Mouse (Mus musculus) heart, adult 2 months (tissue): ENCODE measurements around the gene Xylt1. TPM values are rescaled to one million over a fixed set of nuclear protein-coding genes. Genes with fewer than 3 reads are reported as not detected.

Source experiments
- DNase-seq, 2 experiments: peaks; one replicate each; pipeline ENCODE4 v3.0.0; 2021
- H3K27ac ChIP-seq: fragments of 200-600 bp; 2 replicates; pipeline ENCODE4 v1.8.1; 2022
- H3K27me3 ChIP-seq: fragments of 200-500 bp; 2 replicates; pipeline ENCODE4 v1.6.1; 2012; ENCODE audit warnings: mild to moderate bottlenecking, low read length, inconsistent platforms, mixed read lengths; ENCODE audit not compliant: control insufficient read depth, insufficient read depth
- H3K36me3 ChIP-seq: fragments of 200-500 bp; 2 replicates; pipeline ENCODE4 v1.6.1; 2012; ENCODE audit warnings: low read length, inconsistent platforms; ENCODE audit not compliant: control insufficient read depth, insufficient read depth
- H3K4me1 ChIP-seq: fragments of 200-500 bp; 2 replicates; pipeline ENCODE4 v1.6.1; 2011; ENCODE audit warnings: low read length; ENCODE audit not compliant: control insufficient read depth, insufficient read depth
- H3K4me3 ChIP-seq: fragments of 200-600 bp; 2 replicates; pipeline ENCODE4 v1.8.1; 2022
- H3K79me2 ChIP-seq: fragments of 200-500 bp; replicated peaks from 2 replicates; pipeline ENCODE4 v1.6.1; 2012; ENCODE audit warnings: mild to moderate bottlenecking, inconsistent platforms, low read length, moderate library complexity, mixed read lengths; ENCODE audit not compliant: control insufficient read depth, insufficient read depth
- H3K9ac ChIP-seq: fragments of 200-500 bp; 2 replicates; pipeline ENCODE4 v1.6.1; 2012; ENCODE audit warnings: low read depth, mild to moderate bottlenecking, control low read depth, inconsistent platforms, low read length, mixed read lengths
- CTCF ChIP-seq: fragments of 200-600 bp; IDR thresholded peaks from 2 replicates; pipeline ENCODE4 v1.8.1; 2022; ENCODE audit warnings: antibody characterized with exemption, mild to moderate bottlenecking, moderate library complexity
- EP300 ChIP-seq: fragments of 200-500 bp; IDR thresholded peaks from 2 replicates; pipeline ENCODE4 v1.6.1; 2011; ENCODE audit warnings: low read depth, low read length, control low read depth; ENCODE audit not compliant: insufficient read depth
- POLR2A ChIP-seq: fragments of 200-500 bp; IDR thresholded peaks from 2 replicates; pipeline ENCODE4 v1.6.1; 2011; ENCODE audit warnings: mild to moderate bottlenecking, low read depth, low read length, control low read depth; ENCODE audit not compliant: insufficient read depth
- WGBS: fragments of 180-500 bp; shearing (Covaris S2); methylation state at CpG from one replicate; pipeline ENCODE4 v1.1.7; 2018; 5-methylcytosine and 5-hydroxymethylcytosine counted together
- intact Hi-C: fragments of 180-260 bp; cut with DNase I; formaldehyde crosslinking; loops from one replicate; pipeline ENCODE4 v1.15.1; 2025
- polyA plus RNA-seq: library from polyadenylated mRNA; depleted of rRNA; stranded (reverse); fragments of >200 nt; gene quantifications from 2 replicates; pipeline ENCODE4 v1.2.3, GENCODE M21; 2012
- total RNA-seq, 2 experiments: library from RNA; stranded (reverse); gene quantifications; 2 replicates each; pipeline ENCODE4 v1.2.3; 2021

Xylt1 gene
- total and polyA plus RNA-seq, 3 experiments, result 1.2 to 2.3 (median 1.4) TPM

DNA sequence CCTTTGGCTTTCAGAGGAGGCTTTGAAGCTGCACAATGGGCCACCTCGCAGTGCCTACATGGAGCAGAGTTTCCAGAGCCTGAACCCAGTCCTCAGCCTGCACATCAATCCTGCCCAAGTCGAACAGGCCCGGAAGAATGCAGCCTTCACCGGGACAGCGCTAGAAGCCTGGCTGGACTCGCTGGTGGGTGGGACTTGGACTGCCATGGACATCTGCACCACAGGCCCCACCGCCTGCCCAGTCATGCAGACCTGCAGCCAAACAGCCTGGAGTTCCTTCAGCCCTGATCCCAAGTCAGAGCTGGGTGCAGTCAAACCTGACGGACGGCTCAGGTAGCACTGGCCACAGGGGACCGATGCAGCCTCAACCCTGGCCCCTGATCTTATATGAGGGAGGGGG, 286.5 kb downstream of the Xylt1 start:
- DNase-seq, result no peak
- H3K27ac ChIP-seq, result no peak overlapping the region
- TF ChIP-seq POLR2A (no peak), CTCF (no peak), EP300 (no peak)
- no peaks in the 10 kb centered on the region for H3K79me2 ChIP-seq
- no peaks in the 10 kb centered on the region for H3K36me3 ChIP-seq
- intact Hi-C loops, result no loop called here
- no peaks in the 10 kb centered on the region for H3K4me1 ChIP-seq
- H3K27me3 ChIP-seq, result no peaks in the 10 kb centered on the region
- no peak overlapping the region for H3K9ac ChIP-seq
- WGBS, result 92% methylated on average over 10 of the region's 10 CpGs
- no peak overlapping the region for H3K4me3 ChIP-seq

GRCm38 (mm10) chr7:117668226-117668625, 287.4 kb downstream of the Xylt1 start:
- intact Hi-C loops, result no loop called here
- Histone ChIP-seq H3K36me3 (no peaks in the 10 kb centered on the region), H3K4me1 (no peaks in the 10 kb centered on the region), H3K4me3 (no peak overlapping the region), H3K27me3 (no peaks in the 10 kb centered on the region), H3K9ac (no peak overlapping the region), H3K79me2 (no peaks in the 10 kb centered on the region), H3K27ac (no peak overlapping the region)
- DNase-seq, result no peak
- 81% methylated on average over 9 of the region's 9 CpGs for WGBS
- TF ChIP-seq EP300 (no peak), POLR2A (no peak)

DNA sequence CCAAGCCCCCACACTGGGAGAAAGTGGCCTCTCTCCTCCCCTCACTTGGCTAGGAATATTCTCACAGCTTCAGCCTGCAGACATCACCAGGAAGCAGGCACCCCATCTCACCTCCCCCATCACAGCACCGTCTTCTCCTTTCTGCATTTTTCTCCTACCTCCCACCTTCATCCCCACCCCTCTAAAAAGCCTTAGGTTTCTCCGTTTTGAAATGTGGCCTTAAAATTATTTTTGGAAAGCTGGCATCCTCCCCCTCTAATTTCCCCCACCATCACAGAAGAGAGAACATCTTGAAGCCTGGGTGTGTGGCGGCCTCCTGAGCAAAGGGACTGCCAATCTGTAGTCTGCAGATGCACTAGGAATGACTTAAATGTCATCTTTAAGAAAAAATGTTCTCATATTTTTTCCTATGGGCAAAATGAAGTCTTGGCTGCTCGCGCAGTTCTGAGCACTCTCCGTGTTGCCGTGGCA, 291.4 kb downstream of the Xylt1 start:
- WGBS, result 78% methylated on average over 7 of the region's 7 CpGs
- Histone ChIP-seq H3K27me3 (no peaks in the 10 kb centered on the region), H3K4me3 (no peak overlapping the region), H3K9ac (no peak overlapping the region), H3K27ac (no peak overlapping the region), H3K36me3 (no peaks in the 10 kb centered on the region), H3K4me1 (no peaks in the 10 kb centered on the region), H3K79me2 (no peaks in the 10 kb centered on the region)
- intact Hi-C loops, result no loop called here
- DNase-seq, result no peak
- TF ChIP-seq CTCF, result no peak
- TF ChIP-seq EP300, result no peak
- TF ChIP-seq POLR2A, result no peak

GRCm38 (mm10) chr7:117686120-117686996, 305.6 kb downstream of the Xylt1 start:
- DNase-seq, result no peak
- Histone ChIP-seq H3K36me3 (no peaks in the 10 kb centered on the region), H3K27ac (no peak overlapping the region), H3K9ac (no peak overlapping the region), H3K79me2 (no peaks in the 10 kb centered on the region), H3K4me1 (peaks cover 2% of the 10 kb centered on the region), H3K4me3 (no peak overlapping the region), H3K27me3 (no peaks in the 10 kb centered on the region)
- WGBS, result 15% methylated on average over 5 of the region's 5 CpGs
- no peak for TF ChIP-seq EP300
- no peak for TF ChIP-seq CTCF
- TF ChIP-seq POLR2A, result no peak
- intact Hi-C loops, result no loop called here

- Histone ChIP-seq H3K36me3 (no peaks in the 10 kb centered on the region), H3K4me3 (no peak overlapping the region), H3K27me3 (no peaks in the 10 kb centered on the region), H3K27ac (no peak overlapping the region), H3K9ac (no peak overlapping the region), H3K79me2 (no peaks in the 10 kb centered on the region), H3K4me1 (peaks cover 2% of the 10 kb centered on the region)
- TF ChIP-seq POLR2A (no peak), EP300 (no peak), CTCF (no peak)
- intact Hi-C loops, result no loop called here
- DNase-seq, result no peak
- 86% methylated on average over 3 of the region's 3 CpGs for WGBS
Observed at GRCm38 (mm10) chr7:117686997-117687302, 306.2 kb downstream of the Xylt1 start.

- H3K36me3 ChIP-seq, result no peaks in the 10 kb centered on the region
- H3K79me2 ChIP-seq, result no peaks in the 10 kb centered on the region
- no peaks in the 10 kb centered on the region for H3K27me3 ChIP-seq
- intact Hi-C loops, result no loop called here
- H3K9ac ChIP-seq, result no peak overlapping the region
- H3K4me3 ChIP-seq, result no peak overlapping the region
- no peak for DNase-seq
- WGBS, result 81% methylated on average over 4 of the region's 4 CpGs
- no peak overlapping the region for H3K27ac ChIP-seq
- peak; percentile 46 for TF ChIP-seq CTCF
- TF ChIP-seq EP300, result no peak
- no peaks in the 10 kb centered on the region for H3K4me1 ChIP-seq
Observed at GRCm38 (mm10) chr7:117695612-117696011, 314.8 kb downstream of the Xylt1 start.

DNA sequence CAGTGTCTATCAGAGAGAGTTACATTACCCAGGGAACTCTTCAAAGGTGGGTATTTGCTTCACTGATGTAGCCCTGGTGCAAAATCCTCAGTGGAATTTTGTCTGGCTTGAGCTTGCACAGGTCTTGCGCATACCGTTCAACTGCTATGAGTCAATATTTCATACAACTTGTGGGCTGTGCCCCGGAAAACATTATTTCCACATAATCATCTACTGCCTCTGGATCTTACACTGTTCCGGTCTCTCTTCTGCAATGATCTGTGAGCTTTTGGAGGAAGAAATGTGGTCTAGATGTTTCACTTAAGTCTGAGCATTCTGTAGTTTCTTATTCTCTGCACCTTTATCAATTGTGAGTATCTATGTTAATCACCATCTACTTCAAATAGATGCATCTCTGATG, 316.9 kb downstream of the Xylt1 start:
- intact Hi-C loops, result no loop called here

More for the DNA sequence above, 316.9 kb downstream of the Xylt1 start:
- H3K9ac ChIP-seq, result no peak overlapping the region
- no peaks in the 10 kb centered on the region for H3K27me3 ChIP-seq
- H3K27ac ChIP-seq, result no peak overlapping the region
- 90% methylated on average over 4 of the region's 4 CpGs for WGBS
- H3K79me2 ChIP-seq, result no peaks in the 10 kb centered on the region
- H3K4me3 ChIP-seq, result no peak overlapping the region
- no peaks in the 10 kb centered on the region for H3K4me1 ChIP-seq
- TF ChIP-seq POLR2A (no peak), CTCF (no peak), EP300 (no peak)
- no peaks in the 10 kb centered on the region for H3K36me3 ChIP-seq
- no peak for DNase-seq
